Mouse (Mus musculus): ENCODE data around the gene Adgrd1. TPM values are rescaled to one million over a fixed set of nuclear protein-coding genes. Genes with fewer than 3 reads are reported as not detected.

Adgrd1 gene
- polyA plus RNA-seq, 2 experiments = 1.9 to 2.2 TPM

- Histone ChIP-seq H3K9ac (ENCODE audit: low read depth, low read length, severe bottlenecking) (no peak overlapping the region), H3K36me3 (ENCODE audit: control insufficient read depth, insufficient read depth, low read length) (no peaks in the 10 kb centered on the region), H3K27ac (replicated peaks; ENCODE audit: low read depth, low read length) (no peak overlapping the region), H3K9me3 (ENCODE audit: control insufficient read depth, low read length) (no peaks in the 10 kb centered on the region), H3K4me3 (replicated peaks; ENCODE audit: low read length) (no peak overlapping the region), H3K27me3 (ENCODE audit: control insufficient read depth, insufficient read depth, low read length) (no peaks in the 10 kb centered on the region), H3K4me2 (replicated peaks; ENCODE audit: low read depth, low read length, severe bottlenecking) (no peak overlapping the region), H3K4me1 (ENCODE audit: control insufficient read depth, insufficient read depth, low read length) (no peaks in the 10 kb centered on the region)
- TF ChIP-seq POLR2A (IDR thresholded peaks at IDR 0.05; ENCODE audit: borderline replicate concordance, extremely low read depth, insufficient read depth, insufficient read length) = no peak
- ATAC-seq (ENCODE audit: low FRiP score, low read depth) = no peak
- WGBS = 71% methylated on average over 6 of the region's 6 CpGs
- no peak for DNase-seq (ENCODE audit: low spot score)
These were observed 23.1 kb upstream of the Adgrd1 start for GRCm38 (mm10) chr5:129073404-129073803.

- no peak for TF ChIP-seq POLR2A (IDR thresholded peaks at IDR 0.05; ENCODE audit: borderline replicate concordance, extremely low read depth, insufficient read depth, insufficient read length)
- ATAC-seq (ENCODE audit: low FRiP score, low read depth) = no peak
- H3K27ac ChIP-seq (replicated peaks; ENCODE audit: low read depth, low read length) = no peak overlapping the region
- WGBS = 84% methylated on average over 6 of the region's 6 CpGs
- no peaks in the 10 kb centered on the region for H3K36me3 ChIP-seq (ENCODE audit: control insufficient read depth, insufficient read depth, low read length)
- H3K9ac ChIP-seq (ENCODE audit: low read depth, low read length, severe bottlenecking) = no peak overlapping the region
- H3K27me3 ChIP-seq (ENCODE audit: control insufficient read depth, insufficient read depth, low read length) = no peaks in the 10 kb centered on the region
- H3K4me2 ChIP-seq (replicated peaks; ENCODE audit: low read depth, low read length, severe bottlenecking) = no peak overlapping the region
- H3K4me3 ChIP-seq (replicated peaks; ENCODE audit: low read length) = no peak overlapping the region
- H3K9me3 ChIP-seq (ENCODE audit: control insufficient read depth, low read length) = no peaks in the 10 kb centered on the region
- no peaks in the 10 kb centered on the region for H3K4me1 ChIP-seq (ENCODE audit: control insufficient read depth, insufficient read depth, low read length)
- no peak for DNase-seq (ENCODE audit: low spot score)
These were observed 20.5 kb upstream of the Adgrd1 start for GRCm38 (mm10) chr5:129076098-129076497.

- Histone ChIP-seq H3K27ac (replicated peaks; ENCODE audit: low read depth, low read length) (no peak overlapping the region), H3K36me3 (ENCODE audit: control insufficient read depth, insufficient read depth, low read length) (no peaks in the 10 kb centered on the region), H3K4me1 (ENCODE audit: control insufficient read depth, insufficient read depth, low read length) (no peaks in the 10 kb centered on the region), H3K4me2 (replicated peaks; ENCODE audit: low read depth, low read length, severe bottlenecking) (no peak overlapping the region), H3K9ac (ENCODE audit: low read depth, low read length, severe bottlenecking) (no peak overlapping the region), H3K9me3 (ENCODE audit: control insufficient read depth, low read length) (no peaks in the 10 kb centered on the region), H3K4me3 (replicated peaks; ENCODE audit: low read length) (no peak overlapping the region), H3K27me3 (ENCODE audit: control insufficient read depth, insufficient read depth, low read length) (no peaks in the 10 kb centered on the region)
- no peak for DNase-seq (ENCODE audit: low spot score)
- ATAC-seq (ENCODE audit: low FRiP score, low read depth) = no peak
- TF ChIP-seq POLR2A (IDR thresholded peaks at IDR 0.05; ENCODE audit: borderline replicate concordance, extremely low read depth, insufficient read depth, insufficient read length) = no peak
- 84% methylated on average over 5 of the region's 5 CpGs for WGBS
These were observed 19.3 kb upstream of the Adgrd1 start for GRCm38 (mm10) chr5:129077240-129077639.

- H3K36me3 ChIP-seq (ENCODE audit: control insufficient read depth, insufficient read depth, low read length) = no peaks in the 10 kb centered on the region
- no peak overlapping the region for H3K4me3 ChIP-seq (replicated peaks; ENCODE audit: low read length)
- no peaks in the 10 kb centered on the region for H3K27me3 ChIP-seq (ENCODE audit: control insufficient read depth, insufficient read depth, low read length)
- no peak overlapping the region for H3K27ac ChIP-seq (replicated peaks; ENCODE audit: low read depth, low read length)
- WGBS = 81% methylated on average over 7 of the region's 7 CpGs
- H3K9ac ChIP-seq (ENCODE audit: low read depth, low read length, severe bottlenecking) = no peak overlapping the region
- TF ChIP-seq POLR2A (IDR thresholded peaks at IDR 0.05; ENCODE audit: borderline replicate concordance, extremely low read depth, insufficient read depth, insufficient read length) = no peak
- ATAC-seq (ENCODE audit: low FRiP score, low read depth) (no peak), DNase-seq (ENCODE audit: low spot score) (no peak)
- H3K4me1 ChIP-seq (ENCODE audit: control insufficient read depth, insufficient read depth, low read length) = no peaks in the 10 kb centered on the region
- no peaks in the 10 kb centered on the region for H3K9me3 ChIP-seq (ENCODE audit: control insufficient read depth, low read length)
- H3K4me2 ChIP-seq (replicated peaks; ENCODE audit: low read depth, low read length, severe bottlenecking) = no peak overlapping the region
These were observed 15.0 kb upstream of the Adgrd1 start for GRCm38 (mm10) chr5:129081521-129081920.

- Histone ChIP-seq H3K4me1 (ENCODE audit: control insufficient read depth, insufficient read depth, low read length) (no peaks in the 10 kb centered on the region), H3K4me3 (replicated peaks; ENCODE audit: low read length) (no peak overlapping the region), H3K9ac (ENCODE audit: low read depth, low read length, severe bottlenecking) (no peak overlapping the region), H3K27ac (replicated peaks; ENCODE audit: low read depth, low read length) (no peak overlapping the region), H3K36me3 (ENCODE audit: control insufficient read depth, insufficient read depth, low read length) (no peaks in the 10 kb centered on the region), H3K4me2 (replicated peaks; ENCODE audit: low read depth, low read length, severe bottlenecking) (no peak overlapping the region), H3K9me3 (ENCODE audit: control insufficient read depth, low read length) (no peaks in the 10 kb centered on the region), H3K27me3 (ENCODE audit: control insufficient read depth, insufficient read depth, low read length) (no peaks in the 10 kb centered on the region)
- no peak for ATAC-seq (ENCODE audit: low FRiP score, low read depth)
- no peak for TF ChIP-seq POLR2A (IDR thresholded peaks at IDR 0.05; ENCODE audit: borderline replicate concordance, extremely low read depth, insufficient read depth, insufficient read length)
- WGBS = 89% methylated on average over 10 of the region's 10 CpGs
- DNase-seq (ENCODE audit: low spot score) = no peak
These were observed 11.4 kb upstream of the Adgrd1 start for GRCm38 (mm10) chr5:129085153-129085552.
